Comparison of ENCODE assay signal across 20 mouse cellular contexts in the genomic region with DNA sequence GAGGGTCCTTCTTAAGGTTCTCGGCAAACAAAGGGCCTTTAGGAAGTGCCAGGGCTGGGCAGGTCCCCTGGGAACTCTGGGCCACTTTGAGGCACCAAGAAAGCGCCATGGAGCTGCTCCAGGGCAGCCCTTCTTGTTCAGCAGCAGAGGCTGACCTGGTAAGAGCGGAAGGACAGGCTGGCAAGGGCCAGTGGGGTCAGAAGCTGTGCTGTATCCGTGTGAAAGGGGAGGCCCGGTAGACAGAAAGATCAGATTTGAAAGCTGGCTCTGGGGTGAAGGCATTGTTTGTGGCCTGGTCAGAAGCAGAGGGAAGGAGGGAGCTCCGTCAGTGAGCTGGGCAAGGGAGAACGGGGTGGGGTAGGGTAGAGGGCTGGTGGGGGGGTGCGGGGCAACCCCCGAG. TPM values are rescaled to one million over a fixed set of nuclear protein-coding genes. Genes with fewer than 3 reads are reported as not detected.
DNase-seq lines count a peak whose midpoint lies in the region; ATAC-seq and TF ChIP-seq lines count a peak whose summit lies in the region.
"Had no signal": no experiment of that assay in that cellular context is flagged by ENCODE, and none has a peak within 500 bp of the region (broad histone marks: within the 10 kb centered on the region; RNA-seq: fewer than 3 reads in every experiment).

No protein-coding gene starts in this region.

- no peak for TF ChIP-seq CTCF in forebrain, postnatal 0 days (IDR thresholded peaks at IDR 0.05; ENCODE audit: low read depth)
- no peak for TF ChIP-seq CTCF in kidney, adult 2 months (conservative IDR thresholded peaks at IDR 0.05; ENCODE audit: insufficient read depth, insufficient read length, low read depth, low read length)

- H3K36me3 ChIP-seq in forebrain, embryonic 10.5 days (replicated peaks) = no peaks in the 10 kb centered on the region
- H3K36me3 ChIP-seq in forebrain, postnatal 0 days (ENCODE audit: insufficient read depth) = no peaks in the 10 kb centered on the region
- H3K36me3 ChIP-seq in kidney, adult 2 months (ENCODE audit: control insufficient read depth, insufficient read depth, low read length) = no peaks in the 10 kb centered on the region; the same call in 1 of the 2 replicates
- peaks cover 34% of the 10 kb centered on the region for H3K36me3 ChIP-seq in myocyte (ENCODE audit: control insufficient read depth, insufficient read depth)
- H3K36me3 ChIP-seq: hindbrain, embryonic 13.5 days; midbrain, embryonic 10.5 days had no signal

- H3K79me2 ChIP-seq in myocyte (ENCODE audit: control insufficient read depth, insufficient read depth) = peaks cover 50% of the 10 kb centered on the region

- peaks cover 80% of the 10 kb centered on the region for H3K4me1 ChIP-seq in forebrain, embryonic 10.5 days
- peaks cover 3% of the 10 kb centered on the region; the same call in 1 of the 2 replicates for H3K4me1 ChIP-seq in forebrain, postnatal 0 days (ENCODE audit: insufficient read depth)
- H3K4me1 ChIP-seq in kidney, adult 2 months (ENCODE audit: control insufficient read depth, insufficient read depth, low read length) = peaks cover 30% of the 10 kb centered on the region

- H3K4me2 ChIP-seq in forebrain, postnatal 0 days (ENCODE audit: low read depth) = no peak overlapping the region
- H3K4me2 ChIP-seq in myocyte (ENCODE audit: low read depth) = peak overlapping the region; percentile 84
- H3K4me2 ChIP-seq: forebrain, embryonic 13.5 days; hindbrain, embryonic 13.5 days had no signal

- no peak overlapping the region for H3K4me3 ChIP-seq in forebrain, embryonic 10.5 days
- H3K4me3 ChIP-seq in forebrain, postnatal 0 days (ENCODE audit: low read depth, low read length) = no peak overlapping the region
- peak overlapping the region; percentile 4; the same call in 1 of the 2 replicates for H3K4me3 ChIP-seq in kidney, adult 2 months (ENCODE audit: insufficient read depth, low read depth, low read length)
- H3K4me3 ChIP-seq in myocyte = peak overlapping the region; percentile 99
- H3K4me3 ChIP-seq: forebrain, embryonic 13.5 days; hindbrain, embryonic 13.5 days; left cerebral cortex, adult 2 months; midbrain, embryonic 10.5 days had no signal

- peaks cover 100% of the 10 kb centered on the region for H3K27me3 ChIP-seq in forebrain, embryonic 10.5 days (ENCODE audit: poor library complexity, severe bottlenecking)
- peaks cover 79% of the 10 kb centered on the region for H3K27me3 ChIP-seq in forebrain, postnatal 0 days (ENCODE audit: insufficient read depth, low read length)
- no peaks in the 10 kb centered on the region for H3K27me3 ChIP-seq in kidney, adult 2 months (replicated peaks; ENCODE audit: control insufficient read depth, insufficient read depth, low read length)
- H3K27me3 ChIP-seq in myocyte (ENCODE audit: control insufficient read depth, insufficient read depth, insufficient read length) = no peaks in the 10 kb centered on the region

- H3K9me3 ChIP-seq in forebrain, embryonic 10.5 days = no peaks in the 10 kb centered on the region
- no peaks in the 10 kb centered on the region for H3K9me3 ChIP-seq in forebrain, postnatal 0 days (ENCODE audit: low read length)
- H3K9me3 ChIP-seq: forebrain, embryonic 13.5 days; hindbrain, embryonic 13.5 days; midbrain, embryonic 10.5 days had no signal

- ATAC-seq in forebrain, postnatal 0 days = no peak
- ATAC-seq: forebrain, embryonic 13.5 days had no signal

- 10% methylated on average over 9 of the region's 9 CpGs for WGBS in forebrain, embryonic 10.5 days
- WGBS in forebrain, postnatal 0 days = 16% methylated on average over 9 of the region's 9 CpGs
- WGBS in kidney, adult 2 months = 46% methylated on average over 9 of the region's 9 CpGs

- TF ChIP-seq POLR2A in kidney, adult 2 months (IDR thresholded peaks at IDR 0.05; ENCODE audit: low read depth, low read length) = no peak
- no peak for TF ChIP-seq POLR2A in myocyte (IDR thresholded peaks at IDR 0.05; ENCODE audit: insufficient read length, low read depth)

- H3K27ac ChIP-seq in forebrain, embryonic 10.5 days = peak overlapping the region; percentile 6; the same call in 1 of the 2 replicates
- H3K27ac ChIP-seq in forebrain, postnatal 0 days (ENCODE audit: low read depth, low read length) = no peak overlapping the region
- H3K27ac ChIP-seq in kidney, adult 2 months (ENCODE audit: insufficient read depth, low read depth, low read length) = peak overlapping the region; percentile 51
- H3K27ac ChIP-seq: forebrain, embryonic 13.5 days; hindbrain, embryonic 13.5 days; left cerebral cortex, adult 2 months; midbrain, embryonic 10.5 days had no signal

- no peak for DNase-seq in forebrain, embryonic 10.5 days (ENCODE audit: extremely low spot score, low spot score)
- no peak for DNase-seq in forebrain, postnatal 0 days
- no peak for DNase-seq in kidney, adult 2 months
- DNase-seq in kidney, adult 9 months = no peak
- peak; percentile 31 for DNase-seq in urinary bladder, postnatal 14 days (ENCODE audit: low spot score)
- DNase-seq in urinary bladder, postnatal 36 days (ENCODE audit: low spot score in 2 of 2) = no peak
- DNase-seq in adrenal gland, adult 18-20 months (ENCODE audit: low spot score in 2 of 2) = no peak
- DNase-seq: adrenal gland, postnatal 14 days; cerebellum, adult 8-10 months; lung, adult 2 months; lung, postnatal 36 days; right cerebral cortex, adult 18-20 months had no signal

- H3ac ChIP-seq in myocyte (ENCODE audit: control insufficient read depth, insufficient read length) = no peak overlapping the region

- no peak overlapping the region for H3K9ac ChIP-seq in forebrain, postnatal 0 days
- H3K9ac ChIP-seq: forebrain, embryonic 13.5 days; hindbrain, embryonic 13.5 days had no signal

TF ChIP-seq in myocyte, 11 proteins besides CTCF, POLR2A, EP300 and RAD21:
- TF ChIP-seq MAX (IDR thresholded peaks at IDR 0.05; ENCODE audit: low read depth) (no peak), USF1 (IDR thresholded peaks at IDR 0.05; ENCODE audit: low read depth) (no peak), SRF (IDR thresholded peaks at IDR 0.05; ENCODE audit: control insufficient read depth, insufficient read length, low read depth) (no peak), TCF3 (IDR thresholded peaks at IDR 0.05; ENCODE audit: insufficient read length, low read depth) (no peak), MYOG (IDR thresholded peaks at IDR 0.05; ENCODE audit: control insufficient read depth in 1 of 3, insufficient read depth in 1 of 3, insufficient read length in 2 of 3, low read depth in 2 of 3) (no peak), TCF12 (IDR thresholded peaks at IDR 0.05; ENCODE audit: insufficient read depth, poor library complexity, severe bottlenecking) (no peak), E2F4 (IDR thresholded peaks at IDR 0.05; ENCODE audit: insufficient read depth) (no peak), REST (IDR thresholded peaks at IDR 0.05; ENCODE audit: insufficient read depth, insufficient read length) (no peak), MYOD1 (IDR thresholded peaks at IDR 0.05; ENCODE audit: control insufficient read depth in 1 of 3, insufficient read length in 2 of 3, low read depth in 2 of 3) (no peak), POLR2AphosphoS2 (IDR thresholded peaks at IDR 0.05; ENCODE audit: insufficient read length, low read depth) (no peak), CEBPB (IDR thresholded peaks at IDR 0.05; ENCODE audit: insufficient read depth, poor library complexity, severe bottlenecking) (no peak)

RNA-seq across cellular contexts. Expression of gene Tnfaip2, which starts 5.1 kb away (rescaled TPM):
- polyA plus RNA-seq in forebrain, embryonic 10.5 days (2016; fragmentation: Nextera tagmentation; extraction: Ambion mirVana) = 2.1 and 4.4 TPM in 2 replicates
- total RNA-seq in forebrain, postnatal 0 days (2014; rRNA removed) = 1.0 and 4.8 TPM in 2 replicates
- 0.33 and 1.2 TPM in 2 replicates for polyA plus RNA-seq in forebrain, postnatal 0 days (2015; fragmentation: Nextera tagmentation; extraction: Ambion mirVana)
- 48.5 and 56.2 TPM in 2 replicates for polyA plus RNA-seq in kidney, adult 2 months (2012; rRNA removed)
- polyA plus RNA-seq in myocyte (2012; fragmentation: generic; extraction: Trizol) = 169 TPM
- total RNA-seq in adrenal gland, adult 18-20 months (2021) = 10 to 100 TPM; 11.4 to 31.6 TPM

RNA-seq across cellular contexts. Expression of gene Exoc3l4, which starts 30.5 kb away (rescaled TPM):
- polyA plus RNA-seq in forebrain, embryonic 10.5 days (2016; fragmentation: Nextera tagmentation; extraction: Ambion mirVana) = 5.2 and 5.6 TPM in 2 replicates
- total RNA-seq in forebrain, postnatal 0 days (2014; rRNA removed) = 2.1 TPM in 2 replicates
- 1.5 and 2.0 TPM in 2 replicates for polyA plus RNA-seq in forebrain, postnatal 0 days (2015; fragmentation: Nextera tagmentation; extraction: Ambion mirVana)
- polyA plus RNA-seq in kidney, adult 2 months (2012; rRNA removed) = 42.9 and 50.5 TPM in 2 replicates
- 23.2 TPM for polyA plus RNA-seq in myocyte (2012; fragmentation: generic; extraction: Trizol)
- total RNA-seq in adrenal gland, adult 18-20 months (2021) = 1 to 10 TPM; 3.3 to 4.1 TPM

RNA-seq across cellular contexts. Expression of gene Gm266, which starts 38.3 kb away (rescaled TPM):
- polyA plus RNA-seq in forebrain, embryonic 10.5 days (2016; fragmentation: Nextera tagmentation; extraction: Ambion mirVana) = 7.1 and 9.8 TPM in 2 replicates
- 5.1 and 5.4 TPM in 2 replicates for total RNA-seq in forebrain, postnatal 0 days (2014; rRNA removed)
- 3.7 and 5.2 TPM in 2 replicates for polyA plus RNA-seq in forebrain, postnatal 0 days (2015; fragmentation: Nextera tagmentation; extraction: Ambion mirVana)
- polyA plus RNA-seq in kidney, adult 2 months (2012; rRNA removed) = 2.8 and 4.3 TPM in 2 replicates
- 1.5 TPM for polyA plus RNA-seq in myocyte (2012; fragmentation: generic; extraction: Trizol)
- total RNA-seq in adrenal gland, adult 18-20 months (2021) = not detected
- total RNA-seq: adrenal gland, postnatal 14 days; common myeloid progenitor, adult 5-6 weeks had no signal

RNA-seq across cellular contexts. Expression of gene Lbhd2, which starts 40.7 kb away (rescaled TPM):
- 0.25 TPM in 1 of 2 replicates, not detected in the other for polyA plus RNA-seq in forebrain, embryonic 10.5 days (2016; fragmentation: Nextera tagmentation; extraction: Ambion mirVana)
- 3.7 and 4.4 TPM in 2 replicates for total RNA-seq in forebrain, postnatal 0 days (2014; rRNA removed)
- polyA plus RNA-seq in forebrain, postnatal 0 days (2015; fragmentation: Nextera tagmentation; extraction: Ambion mirVana) = 10.5 and 12.9 TPM in 2 replicates
- polyA plus RNA-seq in kidney, adult 2 months (2012; rRNA removed) = 0.13 and 0.15 TPM in 2 replicates
- polyA plus RNA-seq in myocyte (2012; fragmentation: generic; extraction: Trizol) = not detected
- not detected for total RNA-seq in adrenal gland, adult 18-20 months (2021)
- total RNA-seq: common myeloid progenitor, adult 5-6 weeks had no signal
- polyA plus RNA-seq: gonadal fat pad, adult 2 months; lung, adult 2 months; midbrain, embryonic 10.5 days; small intestine, adult 2 months had no signal

Comparison
In these comparisons a context has a peak if more than half of its experiments do, and no peak if none do; other contexts are left out.
1. H3K4me3 ChIP-seq: peak in kidney, adult 2 months (single experiment) and myocyte (single experiment); none in forebrain, embryonic 10.5 days (single experiment) and forebrain, postnatal 0 days (single experiment).